Comparison of ENCODE assay signal across 9 mouse cellular contexts in genomic region chr16:85527743-85528620, GRCm38 (mm10). TPM values are rescaled to one million over a fixed set of nuclear protein-coding genes. Genes with fewer than 3 reads are reported as not detected.
DNase-seq lines count a peak whose midpoint lies in the region; ATAC-seq and TF ChIP-seq lines count a peak whose summit lies in the region.
"Had no signal": no experiment of that assay in that cellular context is flagged by ENCODE, and none has a peak within 500 bp of the region (broad histone marks: within the 10 kb centered on the region; RNA-seq: fewer than 3 reads in every experiment).

No protein-coding gene starts in this region.

- H3K27ac ChIP-seq in liver, adult 2 months (replicated peaks; ENCODE audit: insufficient read depth, low read depth, low read length), result no peak overlapping the region
- H3K27ac ChIP-seq in liver, embryonic 12.5 days, result no peak overlapping the region
- H3K27ac ChIP-seq in lung, postnatal 0 days (ENCODE audit: low read length), result no peak overlapping the region
- H3K27ac ChIP-seq in small intestine, adult 2 months (ENCODE audit: insufficient read depth, low read depth, low read length), result no peak overlapping the region
- H3K27ac ChIP-seq: kidney, postnatal 0 days had no signal

- no peak overlapping the region for H3K9ac ChIP-seq in liver, adult 2 months (ENCODE audit: low read depth, low read length)
- H3K9ac ChIP-seq in liver, embryonic 12.5 days, result no peak overlapping the region
- H3K9ac ChIP-seq in lung, postnatal 0 days (replicated peaks; ENCODE audit: low read depth), result no peak overlapping the region

- H3K27me3 ChIP-seq in liver, adult 2 months (ENCODE audit: control insufficient read depth, insufficient read depth, low read length), result no peaks in the 10 kb centered on the region
- H3K27me3 ChIP-seq in liver, embryonic 12.5 days (replicated peaks), result no peaks in the 10 kb centered on the region
- no peaks in the 10 kb centered on the region for H3K27me3 ChIP-seq in lung, postnatal 0 days (replicated peaks; ENCODE audit: insufficient read depth, low read length)
- no peaks in the 10 kb centered on the region for H3K27me3 ChIP-seq in small intestine, adult 2 months (ENCODE audit: control insufficient read depth, insufficient read depth, low read length)

- no peak for TF ChIP-seq EP300 in lung, postnatal 0 days (IDR thresholded peaks at IDR 0.05)

- no peak for TF ChIP-seq POLR2A in liver, adult 2 months (IDR thresholded peaks at IDR 0.05; ENCODE audit: extremely low read depth, insufficient read depth, low read length)
- TF ChIP-seq POLR2A in small intestine, adult 2 months (IDR thresholded peaks at IDR 0.05; ENCODE audit: low read depth, low read length), result no peak

- peak; percentile 35 for DNase-seq in adrenal gland, postnatal 14 days
- no peak for DNase-seq in adrenal gland, adult 8-10 months
- DNase-seq in liver, adult 2 months (ENCODE audit: extremely low read depth, low read depth, low spot score), result no peak
- no peak for DNase-seq in lung, postnatal 0 days (ENCODE audit: low spot score)
- no peak for DNase-seq in frontal cortex, postnatal 36 days (ENCODE audit: low spot score in 2 of 2)
- no peak for DNase-seq in spleen, postnatal 14 days (ENCODE audit: low spot score in 2 of 2)

- H3K4me1 ChIP-seq in liver, adult 2 months (ENCODE audit: control insufficient read depth, insufficient read depth, low read length), result no peaks in the 10 kb centered on the region
- H3K4me1 ChIP-seq in liver, embryonic 12.5 days, result no peaks in the 10 kb centered on the region
- H3K4me1 ChIP-seq in lung, postnatal 0 days (ENCODE audit: insufficient read depth, low read depth, low read length), result no peaks in the 10 kb centered on the region
- H3K4me1 ChIP-seq in small intestine, adult 2 months (ENCODE audit: control insufficient read depth, insufficient read depth, insufficient read length, low read length), result no peaks in the 10 kb centered on the region

- H3K36me3 ChIP-seq in liver, adult 2 months (ENCODE audit: control insufficient read depth, insufficient read depth, low read length), result no peaks in the 10 kb centered on the region
- no peaks in the 10 kb centered on the region for H3K36me3 ChIP-seq in liver, embryonic 12.5 days
- no peaks in the 10 kb centered on the region for H3K36me3 ChIP-seq in lung, postnatal 0 days (ENCODE audit: insufficient read depth, low read length)
- H3K36me3 ChIP-seq in small intestine, adult 2 months (ENCODE audit: control insufficient read depth, insufficient read depth, low read length), result no peaks in the 10 kb centered on the region

- ATAC-seq in liver, embryonic 12.5 days, result no peak
- no peak for ATAC-seq in lung, postnatal 0 days

- no peak overlapping the region for H3K4me3 ChIP-seq in liver, adult 2 months (ENCODE audit: insufficient read depth, low read depth, low read length)
- H3K4me3 ChIP-seq in liver, embryonic 12.5 days, result no peak overlapping the region
- no peak overlapping the region for H3K4me3 ChIP-seq in lung, postnatal 0 days (ENCODE audit: low read depth, low read length)
- H3K4me3 ChIP-seq in small intestine, adult 2 months (ENCODE audit: low read depth, low read length), result no peak overlapping the region

- H3K9me3 ChIP-seq in liver, embryonic 12.5 days (replicated peaks), result no peaks in the 10 kb centered on the region
- no peaks in the 10 kb centered on the region for H3K9me3 ChIP-seq in lung, postnatal 0 days (ENCODE audit: low read length)

- 0 out of 2 replicates have a peak, but pooled peaks have one; percentile 3 for TF ChIP-seq CTCF in liver, adult 2 months (IDR thresholded peaks at IDR 0.05; ENCODE audit: low read depth, low read length)
- peak; percentile 9; the same call in 1 of the 2 replicates for TF ChIP-seq CTCF in lung, postnatal 0 days (IDR thresholded peaks at IDR 0.05)
- TF ChIP-seq CTCF in small intestine, adult 2 months (IDR thresholded peaks at IDR 0.05; ENCODE audit: extremely low read depth, insufficient read length, insufficient replicate concordance, low read depth, low read length), result peak; percentile 6; the same call in 1 of the 2 replicates

- no peak overlapping the region for H3K4me2 ChIP-seq in liver, embryonic 12.5 days
- H3K4me2 ChIP-seq in lung, postnatal 0 days (replicated peaks; ENCODE audit: low read depth, low read length), result no peak overlapping the region

- H3K79me2 ChIP-seq in liver, adult 2 months (ENCODE audit: control insufficient read depth, insufficient read depth, low read length), result no peaks in the 10 kb centered on the region

- WGBS in liver, adult 2 months, result 58% methylated on average over 12 of the region's 12 CpGs
- 62% methylated on average over 12 of the region's 12 CpGs for WGBS in liver, embryonic 12.5 days (ENCODE audit: insufficient replicate concordance)
- 42% methylated on average over 12 of the region's 12 CpGs for WGBS in lung, postnatal 0 days
- WGBS in small intestine, adult 2 months, result 66% methylated on average over 12 of the region's 12 CpGs

RNA-seq across cellular contexts. Expression of gene Cyyr1, which starts 25.2 kb away (rescaled TPM):
- total RNA-seq in adrenal gland, postnatal 14 days (2021), result 28.2 and 31.1 TPM in 2 replicates
- 10 to 100 TPM; 14.5 to 29.3 (median 24.4) TPM for total RNA-seq in adrenal gland, adult 8-10 months (2022)
- total RNA-seq in liver, adult 2 months (2014; rRNA removed), result 4.2 and 4.4 TPM in 2 replicates
- polyA plus RNA-seq in liver, adult 2 months (2012; rRNA removed), result 1.7 and 1.8 TPM in 2 replicates
- 0.72 TPM in 2 replicates for polyA plus RNA-seq in liver, embryonic 12.5 days (2016; fragmentation: Nextera tagmentation; extraction: Ambion mirVana)
- polyA plus RNA-seq in lung, postnatal 0 days (2015; fragmentation: Nextera tagmentation; extraction: Ambion mirVana), result 29.1 and 44.1 TPM in 2 replicates
- 1.9 and 3.5 TPM in 2 replicates for polyA plus RNA-seq in small intestine, adult 2 months (2012; rRNA removed)
